Mouse (Mus musculus) stomach, postnatal 0 days (tissue): ENCODE data around the gene Zmym2.
"Not testable (repeated sequence)": the region's sequence is repeated elsewhere in the genome, so short reads cannot be mapped to it uniquely, and the experiment has no call there.

Source experiments
- CTCF ChIP-seq: IDR thresholded peaks from 2 replicates; pipeline ENCODE4 v1.5.1; 2016; ENCODE audit warnings: antibody characterized with exemption, low read depth, mild to moderate bottlenecking, moderate library complexity
- EP300 ChIP-seq: optimal IDR thresholded peaks from 2 replicates; pipeline ENCODE3; 2016; ENCODE audit warnings: antibody characterized with exemption

GRCm38 (mm10) chr14:56886594-56887513 is at the start of gene Zmym2:
- peak; percentile 68 for TF ChIP-seq CTCF
- not testable (repeated sequence) for TF ChIP-seq EP300
